Mouse (Mus musculus): ENCODE results near the gene Fbxl15. TPM values are rescaled to one million over a fixed set of nuclear protein-coding genes. Genes with fewer than 3 reads are reported as not detected.

The Fbxl15 gene
- polyA plus RNA-seq, 1 experiment: 12.7 TPM

- TF ChIP-seq GATA1 (IDR thresholded peaks at IDR 0.05; ENCODE audit: low read length) (no peak), TAL1 (IDR thresholded peaks at IDR 0.05; ENCODE audit: low read length) (no peak)
- no peaks in the 10 kb centered on the region; the same call in 1 of the 2 replicates for H3K4me1 ChIP-seq (ENCODE audit: control insufficient read depth)
- H3K4me3 ChIP-seq (replicated peaks): no peak overlapping the region
- no peaks in the 10 kb centered on the region for H3K9me3 ChIP-seq (ENCODE audit: control insufficient read depth, low read length)
- H3K36me3 ChIP-seq (ENCODE audit: control insufficient read depth): peaks cover 6% of the 10 kb centered on the region
- no peaks in the 10 kb centered on the region for H3K27me3 ChIP-seq (ENCODE audit: control insufficient read depth)
Observed at GRCm38 (mm10) chr19:46369204-46369603, 41.2 kb downstream of the Fbxl15 start.

- Histone ChIP-seq H3K36me3 (ENCODE audit: control insufficient read depth) (peaks cover 46% of the 10 kb centered on the region), H3K9me3 (ENCODE audit: control insufficient read depth, low read length) (no peaks in the 10 kb centered on the region), H3K4me1 (ENCODE audit: control insufficient read depth) (no peaks in the 10 kb centered on the region), H3K4me3 (replicated peaks) (no peak overlapping the region), H3K27me3 (ENCODE audit: control insufficient read depth) (no peaks in the 10 kb centered on the region)
- TF ChIP-seq TAL1 (IDR thresholded peaks at IDR 0.05; ENCODE audit: low read length): no peak
- TF ChIP-seq GATA1 (IDR thresholded peaks at IDR 0.05; ENCODE audit: low read length): no peak
Observed at GRCm38 (mm10) chr19:46374477-46375088, 46.6 kb downstream of the Fbxl15 start.

- Histone ChIP-seq H3K4me3 (replicated peaks) (no peak overlapping the region), H3K36me3 (ENCODE audit: control insufficient read depth) (peaks cover 55% of the 10 kb centered on the region), H3K4me1 (ENCODE audit: control insufficient read depth) (no peaks in the 10 kb centered on the region), H3K9me3 (ENCODE audit: control insufficient read depth, low read length) (no peaks in the 10 kb centered on the region), H3K27me3 (ENCODE audit: control insufficient read depth) (no peaks in the 10 kb centered on the region)
- no peak for TF ChIP-seq TAL1 (IDR thresholded peaks at IDR 0.05; ENCODE audit: low read length)
Observed at GRCm38 (mm10) chr19:46375489-46375888, 47.5 kb downstream of the Fbxl15 start.

GRCm38 (mm10) chr19:46375891-46376290, 47.9 kb downstream of the Fbxl15 start:
- H3K4me3 ChIP-seq (replicated peaks): no peak overlapping the region
- H3K4me1 ChIP-seq (ENCODE audit: control insufficient read depth): no peaks in the 10 kb centered on the region
- TF ChIP-seq GATA1 (IDR thresholded peaks at IDR 0.05; ENCODE audit: low read length) (no peak), TAL1 (IDR thresholded peaks at IDR 0.05; ENCODE audit: low read length) (no peak)
- no peaks in the 10 kb centered on the region for H3K9me3 ChIP-seq (ENCODE audit: control insufficient read depth, low read length)
- no peaks in the 10 kb centered on the region for H3K27me3 ChIP-seq (ENCODE audit: control insufficient read depth)
- peaks cover 59% of the 10 kb centered on the region for H3K36me3 ChIP-seq (ENCODE audit: control insufficient read depth)

Other genes starting within 250 kb of the Fbxl15 start
- 0.02 TPM in 1 of 2 replicates, not detected in the other for gene Elovl3, start 196.3 kb upstream of the Fbxl15 start, polyA plus RNA-seq (2012)
- not detected in 2 replicates for gene Pitx3, start 179.9 kb upstream of the Fbxl15 start, polyA plus RNA-seq (2012)
- 23.8 and 31.8 TPM in 2 replicates for gene Gbf1, start 175.7 kb upstream of the Fbxl15 start, polyA plus RNA-seq (2012)
- 5.5 and 7.4 TPM in 2 replicates for gene Nfkb2, start 23.9 kb upstream of the Fbxl15 start, polyA plus RNA-seq (2012)
- gene Psd, start 1.0 kb upstream of the Fbxl15 start, polyA plus RNA-seq (2012): 7.6 and 8.3 TPM in 2 replicates
- gene Cuedc2, start 10.5 kb downstream of the Fbxl15 start, polyA plus RNA-seq (2012): 15.7 and 17.4 TPM in 2 replicates
- 0.20 and 0.73 TPM in 2 replicates for gene Mfsd13a, start 12.9 kb downstream of the Fbxl15 start, polyA plus RNA-seq (2012)
- not detected in 2 replicates for gene 2310034G01Rik, start 22.1 kb downstream of the Fbxl15 start, polyA plus RNA-seq (2012)
- gene Actr1a, start 67.6 kb downstream of the Fbxl15 start, polyA plus RNA-seq (2012): 4.0 and 5.4 TPM in 2 replicates
- 0.70 and 0.73 TPM in 2 replicates for gene Sufu, start 68.7 kb downstream of the Fbxl15 start, polyA plus RNA-seq (2012)
- gene Trim8, start 173.5 kb downstream of the Fbxl15 start, polyA plus RNA-seq (2012): 4.2 and 5.2 TPM in 2 replicates
- 1.5 and 3.1 TPM in 2 replicates for gene Arl3, start 245.0 kb downstream of the Fbxl15 start, polyA plus RNA-seq (2012)
- 0.02 and 0.06 TPM in 2 replicates for gene Sfxn2, start 245.2 kb downstream of the Fbxl15 start, polyA plus RNA-seq (2012)

All from erythroblast, embryonic 14.5 days (primary cell).